Mouse (Mus musculus) inflammation-experienced regulatory T-cells, adult 6 months (primary cell): ENCODE data around the gene Ccdc24. TPM values are rescaled to one million over a fixed set of nuclear protein-coding genes. Genes with fewer than 3 reads are reported as not detected.

ENCODE experiments used
- ATAC-seq: one replicate; pipeline ENCODE4 v1.8.0; 2017
- polyA plus RNA-seq, 3 experiments: library from polyadenylated mRNA; unstranded; fragments of 100-300 nt; shearing (Covaris generic); gene quantifications; one replicate each; pipeline ENCODE4 v1.2.1; 2017

The Ccdc24 gene
- polyA plus RNA-seq, 3 experiments from 2014 or later = not detected

- no peak for ATAC-seq
Measured at GRCm38 (mm10) chr4:117828572-117829145, 43.7 kb downstream of the Ccdc24 start.

GRCm38 (mm10) chr4:117818032-117818431 lies 54.3 kb downstream of the Ccdc24 start:
- no peak for ATAC-seq

- ATAC-seq = no peak
Measured at GRCm38 (mm10) chr4:117816776-117817175, 55.6 kb downstream of the Ccdc24 start.

Other genes with a start within 250 kb of the Ccdc24 start
- gene Dmap1, start 190.3 kb downstream of the Ccdc24 start, polyA plus RNA-seq = 10 to 100 TPM; 19.5 to 27.7 (median 21.6) TPM
- gene Gm12845, start 148.1 kb downstream of the Ccdc24 start, polyA plus RNA-seq = not detected
- under 1 TPM in 1 of 3 experiments, not detected in 2; 0.15 TPM for gene Klf17, start 106.9 kb downstream of the Ccdc24 start, polyA plus RNA-seq
- not detected for gene Slc6a9, start 38.1 kb downstream of the Ccdc24 start, polyA plus RNA-seq
- not detected for gene B4galt2, start 10.9 kb upstream of the Ccdc24 start, polyA plus RNA-seq
- gene Atp6v0b, start 14.8 kb upstream of the Ccdc24 start, polyA plus RNA-seq = 100 to 1,000 TPM in 1 of 3 experiments, 10 to 100 TPM in 2; 75.7 to 115 (median 83.2) TPM
- 10 to 100 TPM; 20.1 to 32.4 (median 23.9) TPM for gene Dph2, start 19.5 kb upstream of the Ccdc24 start, polyA plus RNA-seq
- 10 to 100 TPM; 11.3 to 13.9 (median 12.7) TPM for gene Ipo13, start 42.4 kb upstream of the Ccdc24 start, polyA plus RNA-seq
- gene Artn, start 57.2 kb upstream of the Ccdc24 start, polyA plus RNA-seq = not detected